Mouse (Mus musculus) 416B (cell line): ENCODE data around the gene Fat3.

Source experiments
- DNase-seq: peaks from one replicate; pipeline ENCODE4 v3.0.0; 2011; ENCODE audit warnings: low read depth

Fat3 gene

DNA sequence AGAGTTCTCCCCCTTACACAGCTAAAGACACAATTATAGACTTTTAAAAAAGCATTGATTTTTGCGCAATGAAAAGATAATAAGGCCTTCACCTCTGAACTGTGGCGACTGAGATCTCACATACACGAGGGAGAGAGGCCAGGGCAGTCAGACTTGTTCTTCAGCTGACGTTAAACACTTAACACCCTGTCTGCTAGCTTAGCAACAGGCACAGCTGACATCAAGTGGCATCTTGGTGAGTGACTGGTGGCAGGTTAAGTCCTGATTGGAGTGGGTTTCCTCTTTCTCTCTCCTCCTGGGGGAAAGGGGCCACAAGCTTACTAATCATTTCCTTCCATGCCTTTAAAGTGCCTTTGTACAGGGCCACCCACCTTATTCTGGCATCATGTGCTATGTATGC is 631.1 kb downstream of the Fat3 start:
- DNase-seq = no peak

GRCm38 (mm10) chr9:15869456-15869855 is 631.6 kb downstream of the Fat3 start:
- DNase-seq = no peak

GRCm38 (mm10) chr9:15866280-15867072 is 634.6 kb downstream of the Fat3 start:
- no peak for DNase-seq

DNA sequence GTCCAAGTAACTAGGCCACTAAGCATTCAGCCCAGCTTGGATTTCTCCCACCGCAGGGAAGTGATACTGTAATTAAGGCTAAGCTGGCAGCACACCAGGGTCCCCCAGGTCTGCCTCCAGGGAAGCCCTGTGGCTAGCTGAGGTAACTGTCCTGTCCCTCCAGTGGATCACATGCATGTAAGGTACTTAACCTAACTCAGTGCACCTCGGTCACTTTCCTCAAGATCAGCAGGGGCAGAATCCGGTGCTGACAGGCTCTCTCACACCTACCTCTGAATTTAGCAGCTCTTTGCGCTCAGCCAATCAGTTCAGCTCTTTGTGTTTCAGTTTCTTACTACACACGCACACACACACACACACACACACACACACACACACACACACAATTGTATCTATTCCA is 639.7 kb downstream of the Fat3 start:
- DNase-seq = no peak
